Mouse (Mus musculus) myocyte (in vitro differentiated cells): ENCODE measurements around the gene Vasn. TPM values are rescaled to one million over a fixed set of nuclear protein-coding genes. Genes with fewer than 3 reads are reported as not detected.

Source experiments
- H3K27me3 ChIP-seq: one replicate; pipeline ENCODE4 v1.6.1; 2011; ENCODE audit not compliant: control insufficient read depth, insufficient read depth, insufficient read length
- H3K36me3 ChIP-seq: one replicate; pipeline ENCODE4 v1.6.1; 2011; ENCODE audit not compliant: control insufficient read depth, insufficient read depth
- H3K4me2 ChIP-seq: one replicate; pipeline ENCODE4 v1.6.1; 2011; ENCODE audit warnings: low read depth, control low read depth
- H3K4me3 ChIP-seq: one replicate; pipeline ENCODE4 v1.5.1; 2011; ENCODE audit warnings: mild to moderate bottlenecking, control low read depth, moderate library complexity
- H3K79me2 ChIP-seq: one replicate; pipeline ENCODE4 v1.6.1; 2011; ENCODE audit not compliant: control insufficient read depth, insufficient read depth
- H3ac ChIP-seq: one replicate; pipeline ENCODE4 v1.6.1; 2011; ENCODE audit not compliant: control insufficient read depth, insufficient read length
- CEBPB ChIP-seq: IDR thresholded peaks from 2 replicates; pipeline ENCODE4 v1.6.1; 2011; ENCODE audit warnings: mild to moderate bottlenecking, moderate library complexity; ENCODE audit not compliant: poor library complexity, insufficient read depth, severe bottlenecking
- E2F4 ChIP-seq: IDR thresholded peaks from one replicate; pipeline ENCODE4 v1.6.1; 2011; ENCODE audit warnings: mild to moderate bottlenecking, control low read depth, moderate library complexity; ENCODE audit not compliant: insufficient read depth
- MAX ChIP-seq: IDR thresholded peaks from one replicate; pipeline ENCODE4 v1.6.1; 2011; ENCODE audit warnings: low read depth, mild to moderate bottlenecking, control low read depth
- MYOD1 ChIP-seq, 3 experiments: IDR thresholded peaks; one replicate each; pipeline ENCODE4 v1.6.1; 2011; ENCODE audit warnings: control low read depth in 2 of 3, low read depth in 2 of 3, mild to moderate bottlenecking in 2 of 3, moderate library complexity in 1 of 3; ENCODE audit not compliant: insufficient read length in 2 of 3, control insufficient read depth in 1 of 3
- MYOG ChIP-seq, 3 experiments: IDR thresholded peaks; one replicate each; pipeline ENCODE4 v1.6.1; 2011; ENCODE audit warnings: control low read depth in 2 of 3, low read depth in 2 of 3, mild to moderate bottlenecking in 2 of 3; ENCODE audit not compliant: insufficient read length in 2 of 3, control insufficient read depth in 1 of 3, insufficient read depth in 1 of 3
- POLR2A ChIP-seq: IDR thresholded peaks from one replicate; pipeline ENCODE4 v1.6.1; 2011; ENCODE audit warnings: low read depth, mild to moderate bottlenecking, control low read depth, moderate library complexity; ENCODE audit not compliant: insufficient read length
- POLR2AphosphoS2 ChIP-seq: IDR thresholded peaks from one replicate; pipeline ENCODE4 v1.6.1; 2011; ENCODE audit warnings: low read depth, control low read depth; ENCODE audit not compliant: insufficient read length
- REST ChIP-seq: IDR thresholded peaks from one replicate; pipeline ENCODE4 v1.6.1; 2011; ENCODE audit warnings: mild to moderate bottlenecking, control low read depth, moderate library complexity; ENCODE audit not compliant: insufficient read depth, insufficient read length
- SRF ChIP-seq: IDR thresholded peaks from one replicate; pipeline ENCODE4 v1.6.1; 2011; ENCODE audit warnings: low read depth; ENCODE audit not compliant: control insufficient read depth, insufficient read length
- TCF12 ChIP-seq: IDR thresholded peaks from one replicate; pipeline ENCODE4 v1.6.1; 2011; ENCODE audit warnings: mild to moderate bottlenecking, control low read depth; ENCODE audit not compliant: poor library complexity, insufficient read depth, severe bottlenecking
- TCF3 ChIP-seq: IDR thresholded peaks from one replicate; pipeline ENCODE4 v1.6.1; 2011; ENCODE audit warnings: low read depth, control low read depth; ENCODE audit not compliant: insufficient read length
- USF1 ChIP-seq: IDR thresholded peaks from one replicate; pipeline ENCODE4 v1.6.1; 2011; ENCODE audit warnings: low read depth, mild to moderate bottlenecking, control low read depth, moderate library complexity
- polyA plus RNA-seq: library from polyadenylated mRNA; unstranded; fragments of >200 nt; fragmentation: generic; extraction: Trizol; gene quantifications from one replicate; pipeline ENCODE4 v1.2.1, GENCODE M21; 2012; ENCODE audit warnings: missing spikeins

Gene Vasn
- polyA plus RNA-seq, 1 experiment: 34.7 TPM

DNA sequence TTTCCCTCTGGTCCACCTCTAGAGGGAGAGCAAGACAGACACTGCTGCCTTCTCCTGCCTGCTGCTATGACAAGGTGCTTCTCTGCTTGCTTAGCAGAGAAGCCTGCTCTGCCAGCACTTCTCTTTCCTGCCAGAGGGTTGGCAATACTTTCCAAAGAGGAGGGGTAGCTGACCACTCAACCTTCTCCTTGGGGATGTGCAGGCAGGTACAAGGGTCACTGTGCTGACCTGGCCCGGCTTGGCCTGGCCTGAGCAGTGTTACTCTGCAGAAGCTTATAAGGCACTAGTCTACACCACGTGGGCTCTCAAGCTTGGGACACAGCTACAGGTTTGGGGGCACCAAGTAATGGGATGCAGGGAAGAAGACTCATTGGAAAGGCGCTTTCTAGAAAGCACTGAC lies 25.1 kb upstream of the Vasn start:
- no peak for TF ChIP-seq POLR2AphosphoS2
- TF ChIP-seq REST: no peak
- no peak for TF ChIP-seq MYOD1 (IDR thresholded peaks at IDR 0.05; ENCODE audit: control insufficient read depth in 1 of 3, insufficient read length in 2 of 3, low read depth in 2 of 3)
- TF ChIP-seq E2F4: no peak
- no peak for TF ChIP-seq MYOG (IDR thresholded peaks at IDR 0.05; ENCODE audit: control insufficient read depth in 1 of 3, insufficient read depth in 1 of 3, insufficient read length in 2 of 3, low read depth in 2 of 3)
- TF ChIP-seq TCF12: no peak
- no peak for TF ChIP-seq TCF3
- no peak for TF ChIP-seq POLR2A
- TF ChIP-seq MAX: no peak
- Histone ChIP-seq H3K4me3 (no peak overlapping the region), H3K4me2 (no peak overlapping the region), H3ac (no peak overlapping the region), H3K79me2 (peaks cover 10% of the 10 kb centered on the region), H3K27me3 (no peaks in the 10 kb centered on the region), H3K36me3 (peaks cover 18% of the 10 kb centered on the region)

GRCm38 (mm10) chr16:4615297-4615696 lies 24.4 kb upstream of the Vasn start:
- Histone ChIP-seq H3K36me3 (peaks cover 14% of the 10 kb centered on the region), H3K79me2 (peaks cover 14% of the 10 kb centered on the region), H3K4me3 (no peak overlapping the region), H3ac (no peak overlapping the region), H3K4me2 (no peak overlapping the region), H3K27me3 (no peaks in the 10 kb centered on the region)
- TF ChIP-seq POLR2AphosphoS2: no peak
- TF ChIP-seq TCF3: no peak
- peak; percentile 11 for TF ChIP-seq POLR2A

DNA sequence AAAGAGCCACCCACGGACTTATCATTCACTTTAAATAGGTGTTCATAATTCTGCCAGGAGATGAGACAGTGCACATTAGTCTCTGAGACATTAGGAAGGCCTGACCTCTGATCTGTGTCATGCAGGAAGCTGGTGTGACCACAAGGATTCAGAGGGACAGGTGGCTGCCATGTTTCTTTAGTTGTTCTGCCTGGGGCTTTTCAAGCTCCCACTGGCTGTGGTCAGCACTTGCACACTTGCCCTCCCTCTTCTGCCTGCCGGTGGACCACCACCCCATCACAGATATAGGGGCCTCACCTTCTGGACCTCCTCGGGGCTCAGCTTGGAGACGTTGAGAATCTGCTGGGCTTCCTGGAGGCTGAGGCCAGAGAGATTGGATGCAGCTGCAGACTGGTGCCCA lies 22.9 kb upstream of the Vasn start:
- Histone ChIP-seq H3K4me2 (no peak overlapping the region), H3K4me3 (no peak overlapping the region), H3K79me2 (peaks cover 22% of the 10 kb centered on the region), H3ac (no peak overlapping the region), H3K36me3 (peaks cover 11% of the 10 kb centered on the region), H3K27me3 (no peaks in the 10 kb centered on the region)
- TF ChIP-seq TCF3 (no peak), E2F4 (no peak), POLR2AphosphoS2 (peak; percentile 68), MYOD1 (IDR thresholded peaks at IDR 0.05; ENCODE audit: control insufficient read depth in 1 of 3, insufficient read length in 2 of 3, low read depth in 2 of 3) (peak in 2 of 3 experiments; percentile 3 to 8)

- Histone ChIP-seq H3K36me3 (peaks cover 3% of the 10 kb centered on the region), H3K79me2 (peaks cover 39% of the 10 kb centered on the region), H3K4me2 (peak overlapping the region; percentile 95), H3ac (peak overlapping the region; percentile 73), H3K4me3 (peak overlapping the region; percentile 64), H3K27me3 (no peaks in the 10 kb centered on the region)
- no peak for TF ChIP-seq MAX
- no peak for TF ChIP-seq POLR2AphosphoS2
- no peak for TF ChIP-seq MYOG (IDR thresholded peaks at IDR 0.05; ENCODE audit: control insufficient read depth in 1 of 3, insufficient read depth in 1 of 3, insufficient read length in 2 of 3, low read depth in 2 of 3)
- TF ChIP-seq POLR2A: no peak
- no peak for TF ChIP-seq TCF12
- no peak for TF ChIP-seq REST
- no peak for TF ChIP-seq CEBPB
- TF ChIP-seq MYOD1 (IDR thresholded peaks at IDR 0.05; ENCODE audit: control insufficient read depth in 1 of 3, insufficient read length in 2 of 3, low read depth in 2 of 3): no peak
- no peak for TF ChIP-seq SRF
- TF ChIP-seq TCF3: no peak
- TF ChIP-seq E2F4: no peak
- no peak for TF ChIP-seq USF1
Measured at GRCm38 (mm10) chr16:4624074-4624473, 15.7 kb upstream of the Vasn start.

DNA sequence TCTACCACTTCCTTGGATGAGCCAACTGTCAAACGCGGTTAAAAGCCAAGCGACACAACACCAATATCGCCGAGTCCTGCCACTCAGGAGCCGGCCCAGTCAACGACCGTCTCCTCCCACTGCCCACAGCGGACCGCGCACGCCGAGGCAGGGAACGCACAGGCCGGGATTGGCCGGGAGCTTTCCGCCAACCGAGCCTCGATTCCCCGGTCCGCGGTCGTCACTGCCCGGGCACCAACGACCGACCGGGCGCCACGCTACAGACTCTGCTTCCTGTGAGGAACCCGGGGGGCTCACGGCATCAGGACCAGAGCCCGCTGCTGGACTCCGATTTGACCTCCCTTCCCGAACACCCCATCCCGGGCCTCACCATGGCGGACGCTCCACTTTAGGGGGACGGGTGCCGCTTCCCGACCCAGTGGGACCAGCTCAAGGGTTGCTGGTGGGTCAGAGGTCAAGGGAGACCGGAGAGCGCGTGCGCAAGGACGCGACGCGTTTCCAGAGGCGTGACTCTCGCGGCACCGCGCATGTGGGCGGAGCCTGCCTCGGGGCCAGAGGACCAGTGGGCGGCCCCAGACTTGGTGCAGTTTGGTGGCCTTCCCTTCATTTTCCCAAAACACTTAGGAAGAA lies 15.1 kb upstream of the Vasn start, which contains the start of gene Pam16:
Pam16 (minus strand) TSS at position 508 of the 630 bp plus-strand sequence.
- TF ChIP-seq MYOD1 (IDR thresholded peaks at IDR 0.05; ENCODE audit: control insufficient read depth in 1 of 3, insufficient read length in 2 of 3, low read depth in 2 of 3) (no peak), POLR2AphosphoS2 (peak; percentile 98), POLR2A (peak; percentile 79)
- peak within 1 kb of the TSS; percentile 73 for H3ac ChIP-seq
- H3K79me2 ChIP-seq: peaks cover 37% of the 10 kb centered on the region
- peak within 1 kb of the TSS; percentile 64 for H3K4me3 ChIP-seq
- peak within 1 kb of the TSS; percentile 95 for H3K4me2 ChIP-seq
- H3K36me3 ChIP-seq: peaks cover 3% of the 10 kb centered on the region
- H3K27me3 ChIP-seq: no peaks in the 10 kb centered on the region
